Mouse (Mus musculus): ENCODE results near the gene Dclk1. TPM values are rescaled to one million over a fixed set of nuclear protein-coding genes. Genes with fewer than 3 reads are reported as not detected.

The Dclk1 gene
- total RNA-seq, 2 experiments from 2014 or later: 2.6 to 5.2 TPM

- DNase-seq (ENCODE audit: low spot score in 2 of 2): no peak
These were observed 293.5 kb downstream of the Dclk1 start for GRCm38 (mm10) chr3:55535591-55536200.

- no peak for DNase-seq (ENCODE audit: low spot score in 2 of 2)
These were observed 294.7 kb downstream of the Dclk1 start for GRCm38 (mm10) chr3:55536901-55537300.

DNA sequence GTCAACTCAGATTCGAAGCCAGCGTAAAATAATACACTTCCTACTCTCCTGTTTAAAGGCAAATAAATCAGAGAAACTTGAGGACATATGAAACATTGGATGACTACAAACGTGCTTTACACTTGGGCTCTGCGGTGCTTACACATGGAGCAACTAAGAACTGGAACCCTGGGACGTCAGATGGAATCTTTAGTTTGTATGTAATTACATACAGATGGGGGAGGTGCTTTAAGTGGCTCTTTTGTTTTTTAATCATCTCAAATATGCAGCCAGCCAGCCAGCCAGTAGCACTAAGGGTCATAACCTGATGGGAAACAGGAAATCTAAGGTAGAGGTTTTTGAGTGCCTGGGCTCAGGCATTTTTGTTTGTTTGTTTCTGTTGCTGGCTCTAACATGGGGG is 295.6 kb downstream of the Dclk1 start:
- DNase-seq (ENCODE audit: low spot score in 2 of 2): no peak

GRCm38 (mm10) chr3:55539400-55539799 is 297.2 kb downstream of the Dclk1 start:
- no peak for DNase-seq (ENCODE audit: low spot score in 2 of 2)

- no peak for DNase-seq (ENCODE audit: low spot score in 2 of 2)
These were observed 297.7 kb downstream of the Dclk1 start for GRCm38 (mm10) chr3:55539811-55540293.

DNA sequence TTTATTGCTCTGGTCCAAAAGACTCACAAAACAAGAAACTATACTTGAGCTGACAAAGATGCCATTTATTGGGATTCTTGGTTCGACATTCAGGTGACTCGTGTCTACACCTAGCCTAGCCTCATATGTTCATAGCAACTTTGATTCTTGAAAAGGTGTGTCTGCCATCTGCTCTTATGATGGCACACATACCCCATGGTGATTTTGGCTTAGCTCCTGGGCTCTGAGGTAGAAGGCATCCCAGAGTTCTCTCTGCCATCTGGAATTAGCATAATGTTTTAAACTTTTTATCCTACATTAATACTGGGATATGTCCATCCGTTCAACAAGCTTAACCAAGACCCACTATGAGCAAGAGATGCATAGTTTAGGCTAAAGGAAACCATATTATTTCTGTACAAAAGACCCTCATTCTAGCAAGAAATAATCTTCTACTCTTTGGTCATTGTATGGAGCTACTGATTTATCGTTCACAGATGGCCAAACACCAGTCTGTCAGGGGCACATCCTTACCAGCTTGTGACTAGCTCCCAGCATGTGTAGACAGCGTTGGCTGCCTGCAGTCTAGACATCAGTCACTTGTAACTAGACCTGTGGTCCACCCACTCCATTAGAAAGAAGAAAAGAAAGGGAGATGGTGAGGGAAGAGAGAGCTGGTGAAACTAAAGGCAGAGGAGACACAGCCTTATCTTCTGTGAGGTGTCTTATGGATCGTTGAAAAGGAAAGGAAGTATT is 298.4 kb downstream of the Dclk1 start:
- no peak for DNase-seq (ENCODE audit: low spot score in 2 of 2)

DNA sequence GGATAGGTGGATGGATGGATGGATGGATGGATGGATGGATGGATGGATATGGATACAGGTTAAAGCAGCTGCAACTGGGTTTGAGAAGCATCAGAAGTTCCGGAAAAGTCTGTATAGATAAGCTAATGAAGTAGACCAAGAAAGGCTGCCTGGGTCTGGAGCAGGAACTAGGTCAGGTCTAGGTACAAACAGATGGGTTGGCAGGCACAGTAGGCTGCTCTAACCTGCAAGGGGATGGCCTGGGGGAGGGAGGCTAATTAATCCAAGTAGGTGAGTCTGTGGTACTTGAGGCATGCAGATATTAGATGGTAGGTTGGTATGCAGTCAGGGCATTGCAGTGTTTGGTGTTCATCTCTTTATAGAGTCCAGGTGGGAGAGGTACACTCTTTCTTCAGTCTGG is 299.6 kb downstream of the Dclk1 start:
- no peak for DNase-seq (ENCODE audit: low spot score in 2 of 2)

DNA sequence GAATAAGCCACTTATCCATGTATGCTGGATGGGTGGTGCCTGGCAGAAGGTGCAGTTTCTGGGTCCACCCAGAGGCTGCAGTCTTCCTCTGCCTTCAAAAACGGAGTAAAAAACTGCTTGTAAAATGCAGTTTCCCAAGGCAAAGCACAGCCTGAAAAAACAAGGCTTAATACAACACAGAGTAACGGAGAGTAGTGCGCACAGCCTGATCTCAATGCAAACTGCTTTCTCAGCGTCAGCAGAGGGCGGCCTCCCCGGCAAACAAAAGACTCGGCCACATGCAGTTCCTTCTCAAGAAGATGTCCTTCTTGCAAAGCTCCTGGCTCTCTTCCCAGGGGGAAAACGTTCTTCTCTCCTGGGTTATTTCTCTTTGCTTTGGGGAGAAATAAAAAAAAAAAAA is 300.1 kb downstream of the Dclk1 start:
- no peak for DNase-seq (ENCODE audit: low spot score in 2 of 2)

DNA sequence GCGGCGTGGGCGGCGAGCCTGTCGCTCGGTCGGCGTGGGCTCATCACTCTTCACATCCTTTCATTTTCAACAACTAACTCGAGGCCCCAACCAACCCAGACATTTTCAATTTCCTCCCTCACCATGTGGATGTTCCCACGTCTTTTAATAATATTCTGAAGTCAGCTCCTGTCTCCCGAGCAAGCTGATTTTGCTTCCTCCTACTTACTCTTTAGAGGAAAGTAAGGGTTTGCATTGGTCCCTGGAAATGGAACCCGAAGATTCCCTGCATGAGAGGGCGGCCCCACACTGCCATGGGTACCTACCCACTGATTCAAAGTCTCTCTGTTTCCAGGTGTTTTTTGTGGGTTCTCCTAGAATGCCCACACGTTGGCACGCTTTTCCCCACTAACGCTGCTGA is 300.8 kb downstream of the Dclk1 start:
- no peak for DNase-seq (ENCODE audit: low spot score in 2 of 2)

DNA sequence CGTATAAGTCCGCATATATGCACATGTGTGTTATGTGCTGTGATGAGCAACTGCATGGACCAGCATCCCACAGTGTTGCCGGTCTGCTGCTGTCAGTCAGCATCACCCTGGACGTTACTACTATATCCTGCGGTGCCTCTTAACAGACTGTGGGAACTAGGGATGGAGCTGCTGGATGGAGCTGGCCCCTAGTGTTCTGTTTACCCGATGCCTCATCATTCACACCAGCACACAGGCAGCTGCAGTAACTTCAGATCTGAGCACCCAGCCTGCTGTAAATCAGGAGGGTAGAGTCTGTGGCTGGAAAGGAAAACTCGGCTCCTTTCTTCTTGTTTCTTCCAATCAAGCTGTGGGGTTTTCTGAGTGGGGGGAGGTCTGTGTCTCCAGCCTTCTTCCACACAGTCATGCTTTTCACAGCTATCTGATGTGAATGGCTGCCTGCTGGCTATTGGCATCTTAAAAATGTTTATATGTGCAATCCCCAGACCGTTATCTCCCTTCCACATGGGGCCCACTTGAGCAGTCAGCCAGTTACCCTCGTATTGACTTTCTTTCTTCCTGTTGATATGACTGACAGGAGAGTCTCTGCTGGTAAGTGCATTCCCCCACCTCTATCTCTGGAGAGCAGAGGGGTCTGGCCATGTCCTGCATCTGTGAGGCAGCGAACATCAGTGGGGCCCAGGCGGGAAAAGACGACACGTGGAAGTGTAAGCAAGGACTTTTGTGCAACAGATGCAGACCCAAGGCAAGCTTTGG is 301.9 kb downstream of the Dclk1 start:
- no peak for DNase-seq (ENCODE audit: low spot score in 2 of 2)

- DNase-seq (ENCODE audit: low spot score in 2 of 2): no peak
These were observed 303.1 kb downstream of the Dclk1 start for GRCm38 (mm10) chr3:55545296-55545695.

DNA sequence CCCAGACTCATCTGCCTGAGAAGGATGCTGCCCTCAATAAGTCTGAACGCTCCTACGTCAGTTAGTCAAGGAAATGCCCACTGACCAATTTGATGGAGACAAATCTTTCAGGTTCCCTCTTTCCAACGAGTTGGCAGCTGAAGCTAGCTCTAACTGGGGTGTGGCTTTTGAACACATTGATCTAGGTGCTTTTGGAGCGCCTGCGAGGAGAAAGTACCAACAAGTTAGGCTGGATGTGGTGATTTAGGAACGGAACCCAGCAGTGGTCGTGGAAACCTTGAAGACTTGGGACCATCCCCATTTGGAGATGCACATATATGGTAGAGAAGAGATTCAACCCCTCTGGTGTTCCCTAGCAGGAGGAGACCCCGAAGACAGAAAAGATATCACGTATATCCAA is 303.8 kb downstream of the Dclk1 start:
- no peak for DNase-seq (ENCODE audit: low spot score in 2 of 2)

- no peak for DNase-seq (ENCODE audit: low spot score in 2 of 2)
These were observed 304.9 kb downstream of the Dclk1 start for GRCm38 (mm10) chr3:55547106-55547505.

DNA sequence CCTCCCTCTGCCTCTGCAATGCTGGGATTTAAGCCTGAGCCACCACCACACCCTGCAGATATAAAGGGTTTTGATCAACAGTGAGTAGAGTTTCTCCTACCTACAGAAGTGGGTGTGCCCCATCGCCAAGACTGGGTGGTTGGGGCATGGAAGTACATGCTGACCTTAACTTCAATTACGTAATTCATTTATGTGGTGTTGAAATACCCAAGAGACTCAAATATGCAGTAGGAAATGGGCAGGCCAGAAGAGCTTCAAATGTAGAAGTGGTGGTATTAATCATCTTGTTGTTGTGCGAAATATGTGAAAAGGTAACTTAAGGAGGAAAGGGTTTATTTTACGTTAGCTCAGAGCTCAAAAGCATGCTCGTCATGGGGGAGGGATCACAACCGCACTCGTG is 307.2 kb downstream of the Dclk1 start:
- no peak for DNase-seq (ENCODE audit: low spot score in 2 of 2)

- no peak for DNase-seq (ENCODE audit: low spot score in 2 of 2)
These were observed 308.8 kb downstream of the Dclk1 start for GRCm38 (mm10) chr3:55550962-55551361.

GRCm38 (mm10) chr3:55551912-55552311 is 309.7 kb downstream of the Dclk1 start:
- DNase-seq (ENCODE audit: low spot score in 2 of 2): no peak

- no peak for DNase-seq (ENCODE audit: low spot score in 2 of 2)
These were observed 310.9 kb downstream of the Dclk1 start for GRCm38 (mm10) chr3:55553031-55553430.

DNA sequence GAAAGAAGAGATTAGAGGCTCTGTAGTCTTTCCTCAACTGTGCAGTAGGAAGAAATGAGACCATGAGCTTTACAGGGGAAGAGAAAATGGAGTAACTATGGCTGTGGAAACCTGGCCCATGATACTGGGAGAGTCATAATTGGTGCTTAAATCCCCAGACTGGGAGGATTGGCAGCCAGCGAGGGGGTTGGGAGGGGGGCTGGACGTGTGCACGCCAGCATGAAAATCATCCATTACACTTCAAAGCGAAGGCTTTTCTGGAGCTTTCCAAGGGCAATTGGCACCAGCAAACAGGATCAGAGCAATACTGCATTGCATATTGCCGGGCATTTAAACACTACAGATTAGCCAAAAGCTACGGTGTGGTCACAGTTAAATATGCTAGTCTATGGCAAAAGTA is 313.7 kb downstream of the Dclk1 start:
- DNase-seq (ENCODE audit: low spot score in 2 of 2): no peak

GRCm38 (mm10) chr3:55558570-55558969 is 316.4 kb downstream of the Dclk1 start:
- no peak for DNase-seq (ENCODE audit: low spot score in 2 of 2)

DNA sequence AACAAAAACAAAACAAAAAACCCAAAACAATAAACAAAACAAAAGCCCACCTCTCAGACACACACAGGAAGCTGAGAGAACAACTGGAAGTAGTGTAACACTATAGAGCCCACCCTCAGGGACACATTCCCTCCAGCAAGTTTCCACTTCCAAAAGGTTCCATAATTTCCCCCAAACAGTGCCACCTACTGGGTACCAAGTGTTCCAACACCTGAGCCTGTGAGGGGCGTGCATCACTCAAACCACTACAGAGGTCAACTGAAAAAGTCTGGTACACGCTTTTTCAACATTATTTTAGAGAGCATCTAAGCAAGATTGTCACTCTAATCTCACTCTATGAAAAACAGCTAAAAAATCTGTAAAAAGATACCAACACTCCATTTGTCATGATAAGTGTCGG is 325.3 kb downstream of the Dclk1 start:
- no peak for DNase-seq (ENCODE audit: low spot score in 2 of 2)

GRCm38 (mm10) chr3:55569539-55569938 is 327.4 kb downstream of the Dclk1 start:
- DNase-seq (ENCODE audit: low spot score in 2 of 2): no peak

DNA sequence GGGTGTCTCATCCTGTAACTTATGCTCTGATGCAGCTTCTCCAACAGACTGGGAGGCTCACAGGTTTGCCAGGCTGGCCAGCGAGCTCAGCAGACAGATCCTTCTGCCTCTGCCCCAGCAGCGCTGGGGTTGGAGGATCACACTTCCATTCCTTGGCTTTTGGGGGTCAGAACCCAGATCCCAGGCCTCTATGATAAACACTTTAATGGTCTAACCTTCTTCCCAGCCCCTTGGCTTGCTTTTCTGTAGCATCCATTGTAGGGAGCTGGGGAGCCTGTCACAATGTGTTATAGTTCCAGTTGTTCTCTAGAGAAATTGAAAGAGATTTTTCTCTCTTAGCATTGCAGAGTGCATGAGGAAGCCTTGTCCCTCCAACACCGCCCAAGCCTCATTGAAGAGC is 328.9 kb downstream of the Dclk1 start:
- DNase-seq (ENCODE audit: low spot score in 2 of 2): no peak
